Mouse (Mus musculus) natural killer cell, adult 2 months (primary cell): ENCODE data around the gene Foxo1.
A peak's percentile ranks its signal among the peaks of the same experiment; 100 is the strongest.

Experiments used
- DNase-seq, 2 experiments: peaks; one replicate each; pipeline ENCODE4 v3.0.0; 2022; ENCODE audit warnings: low spot score in 2 of 2

The Foxo1 gene

DNA sequence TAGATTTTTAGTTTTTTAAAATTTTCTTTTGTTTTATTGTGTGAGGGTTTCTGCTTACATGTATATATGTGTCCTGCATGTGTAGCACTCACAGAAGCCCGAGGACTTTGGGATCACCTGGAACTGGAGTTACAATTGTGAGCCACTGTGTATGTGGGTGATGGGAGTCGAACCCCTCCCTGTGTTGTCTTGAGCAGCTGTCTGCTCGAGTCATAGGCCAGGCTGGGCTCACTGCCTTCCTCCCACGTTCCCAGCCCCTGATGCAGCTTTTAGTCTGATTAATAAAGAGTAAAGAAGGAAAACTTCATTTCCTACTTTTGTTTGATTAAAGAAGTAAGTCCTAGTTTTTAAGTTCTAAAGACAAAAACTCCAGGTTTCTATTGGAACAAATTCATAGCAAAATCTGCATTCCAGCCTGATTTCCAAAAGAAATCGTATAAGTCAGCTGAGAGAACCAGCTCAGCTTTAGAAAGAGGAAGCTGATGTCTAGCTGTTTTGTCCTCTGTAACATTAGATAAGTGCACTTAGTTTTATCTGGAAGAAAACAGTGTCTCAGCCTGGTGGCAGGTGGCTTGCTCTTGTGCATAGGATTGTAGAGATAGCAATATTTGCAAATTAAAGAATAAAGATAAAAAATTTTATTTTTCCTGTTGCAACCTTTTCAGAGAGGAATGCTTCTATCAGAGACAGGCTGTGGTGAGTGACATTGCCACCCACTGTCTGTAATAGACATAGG, 40.6 kb downstream of the Foxo1 start:
- DNase-seq = no peak

DNA sequence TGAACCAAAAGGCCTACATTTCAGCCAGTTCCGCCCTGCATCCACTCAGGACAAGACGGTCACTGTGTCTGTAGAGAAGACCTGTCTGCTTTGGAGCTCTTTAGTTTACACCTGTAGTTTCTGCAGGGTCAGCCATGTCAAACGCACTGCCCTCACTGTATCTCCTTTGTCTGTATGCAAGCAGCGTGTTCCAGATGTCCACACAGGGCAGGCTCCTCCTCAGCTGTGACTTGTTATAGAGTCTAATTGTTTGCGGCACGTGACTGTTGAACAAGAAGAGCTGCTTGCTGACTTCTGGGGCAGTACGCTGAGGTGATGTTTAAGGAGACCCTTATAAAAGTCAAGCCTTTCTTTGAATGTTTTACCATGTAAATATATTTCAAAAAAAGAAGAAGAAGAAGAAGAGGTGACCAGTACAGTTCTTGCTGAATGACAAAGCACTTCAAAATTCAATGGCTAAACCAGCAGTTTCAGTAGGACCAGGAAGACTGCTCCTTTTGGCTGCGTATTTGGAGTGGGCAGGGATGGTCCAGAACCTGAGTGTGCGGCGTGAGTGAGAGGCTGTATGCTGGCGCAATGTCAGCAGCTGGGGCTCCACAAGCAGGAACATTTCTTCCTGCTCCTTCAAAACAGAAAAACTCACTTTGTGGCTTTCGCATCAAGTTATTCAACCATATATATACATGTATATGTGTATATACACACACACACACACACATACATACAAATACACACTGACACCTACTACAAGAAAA, 52.6 kb downstream of the Foxo1 start:
- no peak for DNase-seq

DNA sequence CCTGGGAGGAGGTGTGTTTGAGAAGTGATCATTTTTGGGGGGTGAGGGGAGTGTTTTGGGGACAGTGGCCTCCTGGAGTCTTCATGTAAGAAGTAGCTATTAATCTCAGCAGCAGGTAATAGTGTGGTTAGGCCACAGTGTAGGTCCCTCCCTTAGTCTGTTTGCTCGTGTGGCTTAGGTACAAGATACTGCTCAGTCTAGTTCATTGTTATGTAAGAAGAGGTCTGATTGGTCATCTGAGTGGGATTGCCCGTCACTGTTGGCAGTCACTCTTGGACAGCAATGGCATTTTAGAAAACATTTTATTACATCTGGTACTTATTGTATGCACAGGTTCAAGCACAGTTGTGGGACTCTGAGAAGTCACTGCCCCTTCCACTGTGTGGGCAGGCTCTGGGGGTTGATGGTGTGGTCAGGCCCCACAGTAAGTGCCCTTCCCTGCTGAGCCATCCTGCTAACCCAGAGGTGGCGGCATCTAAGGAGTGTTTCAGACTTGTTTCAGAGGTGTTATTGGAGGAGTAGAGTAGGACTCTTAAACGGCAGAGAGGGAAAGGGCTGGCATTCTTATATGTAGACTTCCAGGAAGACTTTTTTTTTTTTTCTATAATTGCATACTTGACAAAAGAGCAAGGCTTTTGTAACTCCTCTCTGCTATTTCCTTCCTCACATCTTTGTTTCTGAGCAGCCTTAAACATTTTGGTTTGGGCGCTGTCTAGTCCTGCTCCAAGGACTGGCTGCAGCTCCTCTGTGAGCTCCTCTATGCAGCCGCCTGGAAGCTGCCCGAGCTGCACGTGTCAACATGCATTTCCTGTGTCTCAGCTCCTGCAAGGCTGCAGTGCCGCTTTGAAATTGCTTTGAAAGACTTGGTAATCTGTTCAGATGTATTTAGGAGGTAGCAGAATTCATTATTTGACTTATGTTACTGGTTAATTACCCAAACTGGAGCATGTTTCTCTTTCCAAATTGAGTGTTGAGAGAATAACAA, 54.6 kb downstream of the Foxo1 start:
- no peak for DNase-seq

DNA sequence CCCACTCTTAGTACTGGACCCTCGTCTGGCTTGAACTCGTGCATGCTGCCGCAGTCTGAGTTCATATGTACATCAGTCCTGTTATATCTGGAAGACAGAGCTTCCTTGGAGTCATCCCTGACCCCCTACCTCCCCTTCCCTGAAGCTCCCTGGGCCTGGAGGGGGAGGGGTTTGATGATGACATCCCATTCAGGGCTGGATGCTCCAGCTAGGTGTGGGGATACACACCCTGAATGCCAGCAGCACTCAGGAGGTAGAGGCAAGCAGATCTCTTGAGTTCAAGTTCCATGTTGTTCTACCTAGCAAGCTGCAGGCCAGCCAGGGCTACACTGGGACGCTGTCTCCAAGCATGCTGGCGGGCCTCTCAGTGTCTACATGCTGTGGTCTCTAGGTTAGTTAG, 56.9 kb downstream of the Foxo1 start:
- no peak for DNase-seq

DNA sequence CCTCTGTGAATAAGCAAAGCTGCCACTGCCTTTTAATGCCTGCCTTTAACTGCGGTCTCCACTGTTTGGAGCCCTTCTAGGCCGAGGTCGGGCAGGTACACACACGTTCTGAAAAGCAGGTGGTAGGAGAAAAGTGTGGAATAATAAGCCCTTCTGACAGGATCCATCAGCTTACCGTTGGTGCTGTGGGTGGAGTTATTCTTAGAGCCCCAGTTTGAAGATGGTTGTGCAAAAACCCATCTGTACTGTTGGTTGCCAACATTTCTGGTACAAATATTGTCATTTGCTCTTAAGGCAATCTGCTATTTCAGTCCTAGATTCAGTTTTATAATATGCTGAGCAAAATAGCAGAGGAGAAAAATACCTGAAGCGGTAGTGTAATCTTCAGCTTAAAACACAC, 58.6 kb downstream of the Foxo1 start:
- no peak for DNase-seq

DNA sequence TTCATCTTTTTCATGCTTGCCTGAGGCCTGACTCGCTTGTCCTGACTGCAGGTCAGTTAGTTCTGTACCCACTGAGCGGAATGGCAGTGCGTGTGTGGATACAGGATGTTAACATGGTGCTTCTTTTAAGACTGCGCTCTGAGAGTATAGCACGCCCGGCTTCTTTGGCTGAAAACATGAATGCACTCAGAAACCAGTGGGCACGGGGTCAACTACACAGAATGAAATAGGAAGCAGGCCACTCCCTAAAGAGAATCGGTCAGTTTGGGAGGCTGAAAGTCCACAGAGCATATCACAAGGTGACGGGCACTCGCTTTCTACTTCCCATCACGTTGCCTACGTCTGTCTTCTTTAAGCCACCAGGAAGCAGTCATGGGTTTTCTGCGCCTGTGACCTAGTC, 59.0 kb downstream of the Foxo1 start:
- no peak for DNase-seq

DNA sequence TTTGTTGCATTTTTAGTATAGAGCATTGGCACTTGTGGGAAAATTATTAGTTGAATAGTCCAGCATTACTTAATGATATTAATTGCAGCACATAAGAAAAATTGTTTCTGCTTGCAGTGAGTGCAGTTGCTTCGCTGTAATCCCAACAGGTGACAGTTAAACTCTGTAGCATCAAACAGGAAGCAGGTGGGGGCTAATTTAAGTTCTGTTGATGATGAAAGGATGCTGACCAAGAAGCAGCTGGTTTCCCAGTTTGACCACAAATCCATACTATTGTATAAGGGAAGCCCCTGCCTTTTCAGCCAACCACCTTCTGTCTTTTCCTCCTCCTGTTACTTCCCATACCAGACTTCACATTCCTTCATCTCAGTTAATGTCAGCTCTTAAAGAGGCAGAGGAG, 63.6 kb downstream of the Foxo1 start:
- no peak for DNase-seq

DNA sequence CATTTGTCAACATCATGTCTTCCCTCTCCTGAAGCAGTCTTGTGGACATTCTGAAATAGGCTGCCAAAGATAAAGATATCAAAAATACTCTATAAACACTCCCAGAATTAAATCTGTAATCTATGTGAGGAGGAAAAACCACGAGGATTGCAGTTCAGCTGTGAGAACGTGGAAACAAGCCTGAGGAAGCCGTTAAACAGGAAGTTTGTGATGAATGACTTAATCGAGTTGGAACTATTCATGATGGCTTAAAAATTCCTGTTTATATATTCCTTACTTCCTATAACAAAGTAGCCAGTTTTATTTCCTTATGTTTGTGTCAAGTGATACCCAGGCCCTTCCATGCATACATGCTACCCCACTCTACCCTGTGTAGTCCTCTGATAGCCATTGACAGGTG, 70.6 kb downstream of the Foxo1 start:
- DNase-seq = no peak

DNA sequence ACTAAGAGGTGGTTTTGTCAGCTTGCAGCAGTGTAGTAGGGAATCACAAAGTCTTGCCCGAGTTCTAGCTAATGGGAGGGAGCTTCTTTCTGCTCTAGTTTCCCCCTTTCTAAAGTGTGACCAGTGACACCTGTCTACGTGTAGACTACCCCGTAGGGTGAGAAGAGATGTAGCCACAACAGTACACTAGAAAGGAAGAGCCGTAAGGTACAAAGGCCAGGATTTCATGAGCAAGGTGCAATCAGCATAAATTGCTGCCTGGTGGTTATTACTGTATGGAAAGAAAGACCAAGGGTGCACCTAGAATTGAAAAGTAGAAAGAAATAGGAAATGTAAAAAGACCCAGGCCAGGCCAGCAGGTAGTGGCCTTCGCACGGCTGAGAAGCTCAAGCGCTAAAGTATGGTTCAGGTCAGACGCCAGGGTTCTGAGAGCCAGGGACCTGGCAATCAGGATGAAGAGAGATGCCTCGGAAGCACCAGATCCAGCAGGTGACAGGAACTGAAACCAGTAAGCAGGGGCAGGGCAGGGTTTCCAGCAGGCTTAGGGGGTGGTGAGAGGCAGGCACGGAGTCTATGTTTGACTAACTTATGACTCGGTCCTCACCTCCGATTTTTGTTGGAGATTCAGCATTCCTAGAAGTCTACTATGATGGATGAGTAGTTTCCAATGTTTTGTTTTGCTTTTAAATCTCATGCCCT, 72.3 kb downstream of the Foxo1 start:
- DNase-seq = peak in 1 of 2 experiments; percentile 56

DNA sequence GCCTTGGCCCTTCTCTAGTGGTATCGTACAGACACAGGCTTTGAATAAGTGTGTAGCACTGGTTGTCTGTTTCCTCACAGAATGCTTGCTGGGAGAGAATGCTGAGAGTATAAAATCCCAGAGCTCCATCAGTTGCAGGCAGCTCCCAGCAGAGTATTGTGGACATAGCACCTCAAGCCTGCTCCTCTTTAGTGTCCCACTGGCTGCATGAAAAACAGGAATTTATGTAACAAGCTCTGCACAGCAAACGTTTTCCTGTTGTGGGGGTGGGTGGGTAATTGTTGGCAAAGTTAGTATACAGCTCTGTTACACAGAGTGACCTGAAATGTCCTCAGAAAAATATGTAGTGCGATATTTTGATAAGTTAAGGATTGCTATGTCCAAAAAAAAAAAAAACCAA, 74.1 kb downstream of the Foxo1 start:
- no peak for DNase-seq

DNA sequence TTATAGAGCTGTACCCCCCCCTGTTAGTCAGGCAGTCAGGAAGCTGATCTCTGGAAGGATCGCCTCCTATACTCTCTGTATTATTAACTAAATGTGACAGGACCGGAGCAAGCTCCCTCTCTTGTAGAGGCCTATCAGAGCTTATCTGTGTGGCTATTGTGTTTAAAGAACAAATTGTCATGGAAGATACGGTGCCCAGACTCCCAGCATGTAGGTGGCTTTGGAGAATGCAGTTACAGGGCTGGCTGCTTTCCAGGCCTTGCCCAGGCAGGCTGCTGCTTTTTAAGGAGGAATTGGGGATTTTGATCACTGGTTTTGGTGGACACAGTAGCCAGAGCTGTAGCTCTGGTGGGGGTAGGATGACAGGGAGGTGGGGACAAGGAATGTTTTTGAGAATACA, 74.7 kb downstream of the Foxo1 start:
- no peak for DNase-seq

DNA sequence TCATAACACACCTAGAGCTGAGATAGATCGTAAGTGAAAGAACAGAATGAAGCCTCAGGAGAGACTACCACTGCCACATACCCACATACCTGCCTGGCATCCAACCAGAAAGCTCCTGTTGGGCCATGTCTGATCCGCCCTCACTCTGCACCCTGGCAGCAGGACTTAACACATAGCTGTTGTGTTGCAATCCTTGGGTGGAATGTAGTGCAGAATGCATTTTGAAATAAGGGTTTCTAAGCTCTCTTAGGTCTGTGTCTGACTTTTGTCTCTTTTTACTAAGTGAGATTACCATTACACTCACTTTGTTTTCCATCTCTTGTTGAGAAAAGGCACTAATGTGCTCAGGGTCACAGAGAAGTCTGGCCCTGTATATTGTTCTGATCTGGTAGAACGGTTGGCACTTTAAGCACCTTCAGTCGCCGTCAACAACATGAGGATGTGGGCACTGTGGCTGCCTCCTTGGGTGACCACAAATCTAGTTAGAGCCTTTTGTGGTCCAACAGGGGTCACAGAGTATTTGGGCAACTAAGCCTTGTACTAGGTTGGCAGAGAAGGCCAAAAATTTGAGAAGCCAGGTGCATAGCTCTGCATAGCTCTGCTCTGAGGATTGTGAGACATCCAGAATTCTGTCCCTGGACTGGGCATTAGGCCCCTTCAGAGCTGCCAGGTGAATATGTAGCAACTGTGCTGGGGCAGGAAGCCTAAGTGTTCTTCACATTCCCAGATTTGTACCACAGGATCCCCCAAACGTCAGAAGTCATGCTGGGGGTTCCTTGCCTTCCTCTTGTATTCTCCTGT, 75.3 kb downstream of the Foxo1 start:
- peak; percentile 73 to 77 for DNase-seq

DNA sequence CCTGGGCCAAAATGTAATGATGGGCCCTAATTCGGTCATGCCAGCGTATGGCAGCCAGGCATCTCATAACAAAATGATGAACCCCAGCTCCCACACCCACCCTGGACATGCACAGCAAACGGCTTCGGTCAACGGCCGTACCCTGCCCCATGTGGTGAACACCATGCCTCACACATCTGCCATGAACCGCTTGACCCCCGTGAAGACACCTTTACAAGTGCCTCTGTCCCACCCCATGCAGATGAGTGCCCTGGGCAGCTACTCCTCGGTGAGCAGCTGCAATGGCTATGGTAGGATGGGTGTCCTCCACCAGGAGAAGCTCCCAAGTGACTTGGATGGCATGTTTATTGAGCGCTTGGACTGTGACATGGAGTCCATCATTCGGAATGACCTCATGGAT, 77.7 kb downstream of the Foxo1 start:
- DNase-seq = no peak

DNA sequence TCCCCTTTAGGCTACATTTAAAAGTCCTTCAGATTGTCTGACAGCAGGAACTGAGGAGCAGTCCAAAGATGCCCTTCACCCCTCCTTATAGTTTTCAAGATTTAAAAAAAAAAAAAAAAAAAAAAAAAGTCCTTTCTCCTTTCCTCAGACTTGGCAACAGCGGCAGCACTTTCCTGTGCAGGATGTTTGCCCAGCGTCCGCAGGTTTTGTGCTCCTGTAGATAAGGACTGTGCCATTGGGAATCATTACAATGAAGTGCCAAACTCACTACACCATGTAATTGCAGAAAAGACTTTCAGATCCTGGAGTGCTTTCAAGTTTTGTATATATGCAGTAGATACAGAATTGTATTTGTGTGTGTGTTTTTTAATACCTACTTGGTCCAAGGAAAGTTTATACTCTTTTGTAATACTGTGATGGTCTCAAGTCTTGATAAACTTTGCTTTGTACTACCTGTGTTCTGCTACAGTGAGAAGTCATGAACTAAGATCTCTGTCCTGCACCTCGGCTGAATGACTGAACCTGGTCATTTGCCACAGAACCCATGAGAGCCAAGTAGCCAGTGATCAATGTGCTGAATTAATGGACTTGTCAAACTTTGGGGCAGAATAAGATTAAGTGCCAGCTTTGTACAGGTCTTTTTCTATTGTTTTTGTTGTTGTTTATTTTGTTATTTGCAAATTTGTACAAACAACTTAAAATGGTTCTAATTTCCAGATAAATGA, 79.0 kb downstream of the Foxo1 start:
- DNase-seq = no peak

DNA sequence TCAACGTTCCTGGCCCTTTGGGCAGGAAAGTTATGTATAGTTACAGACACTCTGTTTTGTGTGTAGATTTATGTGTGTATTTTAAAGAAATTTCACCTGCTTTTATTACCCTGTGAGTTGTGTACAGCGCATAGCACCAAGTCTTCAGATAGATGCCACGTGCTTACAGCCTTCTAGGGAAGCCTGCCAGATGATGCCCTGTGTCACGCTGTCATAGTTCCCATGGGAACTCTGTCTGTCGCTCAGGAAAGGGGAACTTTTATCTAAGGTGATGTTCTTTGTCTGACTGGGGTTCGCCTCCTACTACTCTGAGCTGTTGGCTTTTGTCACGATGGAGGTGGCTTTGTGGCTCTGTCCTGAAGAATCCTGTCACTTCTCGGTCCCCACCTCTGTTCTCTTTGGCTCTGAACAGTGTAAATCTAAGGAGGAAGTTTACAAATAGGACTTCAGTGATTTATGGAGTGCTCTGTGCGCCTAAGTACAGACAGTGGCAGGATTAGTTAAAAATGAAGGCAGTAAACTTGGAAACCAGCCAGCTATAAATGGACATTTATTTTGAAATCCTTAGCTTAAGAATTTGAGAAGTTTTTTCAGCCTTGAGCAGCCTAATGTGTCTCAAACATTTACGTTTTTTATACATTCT, 80.0 kb downstream of the Foxo1 start:
- no peak for DNase-seq

DNA sequence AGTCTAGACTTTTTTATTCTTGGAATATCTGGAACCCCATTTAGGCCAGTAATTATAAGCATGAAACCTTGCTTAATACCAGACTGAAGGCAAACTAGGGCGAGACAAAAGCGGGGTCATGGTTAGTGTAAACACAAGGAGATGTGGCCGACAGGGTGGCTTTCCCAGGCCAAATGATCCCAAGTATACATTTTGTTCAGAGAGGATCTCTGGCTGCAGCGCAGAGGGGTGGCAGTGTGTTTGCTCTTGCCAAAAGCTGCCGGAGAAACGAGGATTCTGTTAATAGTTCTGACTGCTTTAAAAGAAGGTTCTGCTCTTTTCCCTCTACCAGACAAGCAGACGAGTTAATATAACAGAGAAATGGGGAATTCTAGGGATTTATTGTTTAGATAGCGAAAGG, 82.5 kb downstream of the Foxo1 start:
- DNase-seq = no peak

DNA sequence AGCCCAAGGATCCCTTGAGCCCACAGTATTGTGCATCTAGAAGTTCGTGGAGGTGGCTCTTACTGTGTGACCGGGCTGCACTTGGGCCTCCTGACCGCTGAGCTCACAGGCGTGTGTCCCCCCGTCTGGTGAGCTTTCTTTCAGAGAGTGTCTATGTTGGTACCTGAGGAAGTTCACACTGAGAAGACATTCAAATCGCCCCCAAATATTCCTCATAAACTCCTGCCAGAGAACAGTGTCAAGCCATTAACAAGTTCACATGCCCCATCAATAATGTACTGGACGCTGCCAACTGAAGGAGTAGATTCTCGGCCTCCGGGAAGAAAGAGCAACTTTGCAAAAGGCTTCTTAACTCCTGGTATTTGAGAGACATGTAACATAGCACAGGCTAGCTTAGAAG, 83.8 kb downstream of the Foxo1 start:
- no peak for DNase-seq

DNA sequence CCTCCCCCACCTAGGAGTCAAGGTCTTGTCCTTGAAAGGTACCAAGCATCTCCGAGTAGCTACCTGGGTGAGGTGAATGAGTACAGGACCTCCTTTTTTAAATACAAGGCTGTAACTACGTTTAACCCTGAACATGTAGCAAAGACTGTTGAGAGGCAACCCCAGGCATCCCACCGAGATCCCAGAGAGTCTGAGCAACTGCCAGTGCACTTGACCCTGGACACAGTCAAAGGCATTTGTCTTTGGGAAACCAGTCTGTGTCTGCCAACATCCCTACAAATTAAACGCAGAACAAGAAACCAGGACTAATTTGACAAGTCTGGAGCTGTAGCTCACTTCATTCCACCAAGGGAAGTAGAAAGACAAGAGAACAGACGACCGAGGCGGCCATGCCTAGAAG, 86.1 kb downstream of the Foxo1 start:
- DNase-seq = no peak

DNA sequence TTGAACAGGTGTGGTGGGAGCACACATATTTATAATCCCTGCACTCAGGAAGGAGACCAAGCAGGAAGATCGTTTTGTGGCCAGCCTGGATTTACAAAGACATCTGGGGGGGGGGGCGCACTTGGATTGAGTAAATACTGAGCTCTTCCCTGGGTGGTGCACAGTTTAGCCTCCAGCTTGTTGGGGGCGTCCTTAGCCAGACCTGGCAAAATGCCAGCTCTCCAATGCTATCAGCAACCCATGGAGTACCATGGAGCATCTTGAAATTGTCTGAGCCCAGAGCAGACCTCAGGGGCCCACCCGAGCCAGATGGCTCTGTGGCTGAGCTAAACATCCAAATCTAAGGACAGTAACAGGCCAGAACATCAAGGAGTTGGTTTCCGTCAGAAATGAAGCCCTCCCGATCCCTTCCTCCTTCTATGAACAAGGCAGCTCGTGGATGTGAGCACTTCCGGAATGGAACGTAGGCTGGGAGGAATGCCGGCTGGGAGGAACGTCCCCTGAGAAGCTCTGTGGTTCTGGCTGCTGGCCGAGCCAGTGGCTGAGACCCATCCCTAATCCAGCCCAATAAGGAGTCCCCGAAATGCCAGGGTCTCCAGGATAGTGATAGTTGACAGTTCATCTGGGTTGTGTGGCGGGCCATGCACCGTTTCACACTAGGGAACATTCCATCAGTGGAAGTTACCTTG, 89.3 kb downstream of the Foxo1 start:
- DNase-seq = no peak
